Mouse (Mus musculus) erythroblast, embryonic 14.5 days (primary cell): Measurements from ENCODE around the gene Ifi202b.

Experiments
- GATA1 ChIP-seq: IDR thresholded peaks from 2 replicates; pipeline ENCODE4 v1.6.1; 2012; ENCODE audit warnings: low read length, inconsistent platforms, mixed read lengths
- TAL1 ChIP-seq: IDR thresholded peaks from 3 replicates; pipeline ENCODE4 v1.6.1; 2012; ENCODE audit warnings: low read length, inconsistent platforms, mixed read lengths

DNA sequence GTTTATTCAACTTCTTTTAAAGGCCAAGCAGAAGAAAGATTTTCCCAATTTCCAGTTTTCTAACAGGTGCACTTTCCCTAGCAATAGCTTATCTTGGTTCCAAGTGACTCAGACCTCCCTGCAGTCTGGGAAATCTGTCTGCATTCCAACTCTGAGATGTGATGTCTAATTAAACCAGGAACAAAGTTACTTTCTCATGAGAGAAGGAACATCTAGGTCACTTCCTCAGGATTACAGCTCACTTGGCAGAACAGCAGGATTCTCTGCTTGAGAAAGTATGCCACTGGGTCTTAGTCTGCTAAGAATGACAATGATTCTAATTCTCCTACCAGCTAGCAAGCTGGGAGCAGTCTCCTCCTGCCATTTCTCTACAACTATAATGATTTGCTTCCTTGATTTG is 9.4 kb downstream of the Ifi202b start:
- TF ChIP-seq TAL1 = no peak
- no peak for TF ChIP-seq GATA1
